Mouse (Mus musculus) heart, postnatal 0 days (tissue): ENCODE measurements at regions not wholly inside any gene's neighbourhood (a gene's known extent, or its start where the extent isn't known, plus 50 kb on each side); places are given as distances from the start of the nearest gene placed in this dataset.

Source experiments
- ATAC-seq: fragments of 200-750 bp; cut with Nextera tagmentation; 2 replicates; pipeline ENCODE4 v1.8.0; 2017; ENCODE audit warnings: low read depth, moderate number of reproducible peaks, moderate library complexity; ENCODE audit not compliant: insufficient read depth
- DNase-seq: peaks from one replicate; pipeline ENCODE4 v3.0.0-alpha.2; 2016; ENCODE audit warnings: low spot score
- H3K27ac ChIP-seq: fragments of 300-500 bp; sonication (generic); 2 replicates; pipeline ENCODE4 v1.5.1; 2014; ENCODE audit warnings: low read depth, mild to moderate bottlenecking
- H3K27me3 ChIP-seq: fragments of 300-500 bp; sonication (generic); 2 replicates; pipeline ENCODE4 v1.6.1; 2014; ENCODE audit warnings: low read length, mixed read lengths; ENCODE audit not compliant: control insufficient read depth, insufficient read depth
- H3K36me3 ChIP-seq: fragments of 300-500 bp; sonication (generic); replicated peaks from 2 replicates; pipeline ENCODE4 v1.6.1; 2014; ENCODE audit warnings: low read length, mixed read lengths; ENCODE audit not compliant: control insufficient read depth, insufficient read depth
- H3K4me1 ChIP-seq: fragments of 300-500 bp; sonication (generic); 2 replicates; pipeline ENCODE4 v1.6.1; 2014; ENCODE audit warnings: antibody characterized with exemption; ENCODE audit not compliant: control insufficient read depth, insufficient read depth
- H3K4me2 ChIP-seq: fragments of 300-500 bp; sonication (generic); 2 replicates; pipeline ENCODE4 v1.6.1; 2014; ENCODE audit warnings: low read depth, mild to moderate bottlenecking, low read length, moderate library complexity
- H3K4me3 ChIP-seq: fragments of 300-500 bp; sonication (generic); 2 replicates; pipeline ENCODE4 v1.5.1; 2014; ENCODE audit warnings: low read depth, low read length
- H3K9ac ChIP-seq: fragments of 300-500 bp; sonication (generic); replicated peaks from 2 replicates; pipeline ENCODE4 v1.6.1; 2014; ENCODE audit warnings: low read depth, low read length, mixed read lengths
- H3K9me3 ChIP-seq: fragments of 300-500 bp; sonication (generic); replicated peaks from 2 replicates; pipeline ENCODE4 v1.6.1; 2016; ENCODE audit warnings: low read length; ENCODE audit not compliant: control insufficient read depth
- CTCF ChIP-seq: IDR thresholded peaks from 2 replicates; pipeline ENCODE4 v1.5.1; 2016; ENCODE audit warnings: antibody characterized with exemption, control low read depth, low read depth
- EP300 ChIP-seq: IDR thresholded peaks from 2 replicates; pipeline ENCODE4 v1.6.1; 2016; ENCODE audit warnings: antibody characterized with exemption, low read depth
- WGBS: fragments of 180-500 bp; shearing (Covaris S2); extraction: QIAGEN DNeasy Blood & Tissue Kit; methylation state at CpG from one replicate; pipeline ENCODE4 v1.1.7; 2014; 5-methylcytosine and 5-hydroxymethylcytosine counted together

GRCm38 (mm10) chr13:72293059-72293694, 329.7 kb upstream of the Irx1 start:
- 75% methylated on average over 10 of the region's 10 CpGs for WGBS
- Histone ChIP-seq H3K4me1 (no peaks in the 10 kb centered on the region), H3K4me2 (no peak overlapping the region), H3K27me3 (peaks cover 10% of the 10 kb centered on the region; the same call in 1 of the 2 replicates), H3K27ac (no peak overlapping the region), H3K4me3 (no peak overlapping the region), H3K9me3 (no peaks in the 10 kb centered on the region), H3K36me3 (no peaks in the 10 kb centered on the region), H3K9ac (no peak overlapping the region)
- TF ChIP-seq CTCF (no peak), EP300 (no peak)
- ATAC-seq (no peak), DNase-seq (no peak)

- Histone ChIP-seq H3K9ac (no peak overlapping the region), H3K4me1 (no peaks in the 10 kb centered on the region), H3K27ac (no peak overlapping the region), H3K9me3 (no peaks in the 10 kb centered on the region), H3K4me3 (no peak overlapping the region), H3K27me3 (peaks cover 15% of the 10 kb centered on the region; the same call in 1 of the 2 replicates), H3K4me2 (no peak overlapping the region), H3K36me3 (no peaks in the 10 kb centered on the region)
- ATAC-seq = no peak
- no peak for DNase-seq
- WGBS = 38% methylated on average over 13 of the region's 13 CpGs
- TF ChIP-seq EP300 = no peak
- no peak for TF ChIP-seq CTCF
Measured at GRCm38 (mm10) chr13:72298264-72298870, 330.3 kb upstream of the Irx2 start.

GRCm38 (mm10) chr13:72299660-72300059, 329.0 kb upstream of the Irx2 start:
- Histone ChIP-seq H3K27ac (no peak overlapping the region), H3K4me1 (no peaks in the 10 kb centered on the region), H3K9me3 (no peaks in the 10 kb centered on the region), H3K4me3 (no peak overlapping the region), H3K4me2 (no peak overlapping the region), H3K27me3 (peaks cover 15% of the 10 kb centered on the region; the same call in 1 of the 2 replicates), H3K36me3 (no peaks in the 10 kb centered on the region), H3K9ac (no peak overlapping the region)
- DNase-seq (no peak), ATAC-seq (no peak)
- no peak for TF ChIP-seq EP300
- TF ChIP-seq CTCF = no peak
- WGBS = 50% methylated on average over 3 of the region's 3 CpGs

GRCm38 (mm10) chr13:72301114-72301513, 327.5 kb upstream of the Irx2 start:
- 62% methylated on average over 7 of the region's 7 CpGs for WGBS

GRCm38 (mm10) chr13:72301841-72302240, 326.8 kb upstream of the Irx2 start:
- Histone ChIP-seq H3K9me3 (no peaks in the 10 kb centered on the region), H3K9ac (no peak overlapping the region), H3K27ac (no peak overlapping the region), H3K4me2 (peak overlapping the region; percentile 31; the same call in 1 of the 2 replicates), H3K36me3 (no peaks in the 10 kb centered on the region), H3K27me3 (peaks cover 15% of the 10 kb centered on the region; the same call in 1 of the 2 replicates), H3K4me3 (0 out of 2 replicates have a peak overlapping the region, but pooled peaks have one; percentile 8), H3K4me1 (no peaks in the 10 kb centered on the region)
- no peak for TF ChIP-seq CTCF
- TF ChIP-seq EP300 = no peak
- DNase-seq (no peak), ATAC-seq (no peak)
- WGBS = 67% methylated on average over 15 of the region's 15 CpGs

More at GRCm38 (mm10) chr13:72301114-72301513, 327.5 kb upstream of the Irx2 start:
- Histone ChIP-seq H3K4me3 (no peak overlapping the region), H3K27me3 (peaks cover 15% of the 10 kb centered on the region; the same call in 1 of the 2 replicates), H3K4me2 (no peak overlapping the region), H3K9ac (no peak overlapping the region), H3K4me1 (no peaks in the 10 kb centered on the region), H3K36me3 (no peaks in the 10 kb centered on the region), H3K27ac (no peak overlapping the region), H3K9me3 (no peaks in the 10 kb centered on the region)
- DNase-seq (no peak), ATAC-seq (no peak)
- TF ChIP-seq EP300 (no peak), CTCF (no peak)
